8 mouse cellular contexts compared by ENCODE assay signal in the genomic region with DNA sequence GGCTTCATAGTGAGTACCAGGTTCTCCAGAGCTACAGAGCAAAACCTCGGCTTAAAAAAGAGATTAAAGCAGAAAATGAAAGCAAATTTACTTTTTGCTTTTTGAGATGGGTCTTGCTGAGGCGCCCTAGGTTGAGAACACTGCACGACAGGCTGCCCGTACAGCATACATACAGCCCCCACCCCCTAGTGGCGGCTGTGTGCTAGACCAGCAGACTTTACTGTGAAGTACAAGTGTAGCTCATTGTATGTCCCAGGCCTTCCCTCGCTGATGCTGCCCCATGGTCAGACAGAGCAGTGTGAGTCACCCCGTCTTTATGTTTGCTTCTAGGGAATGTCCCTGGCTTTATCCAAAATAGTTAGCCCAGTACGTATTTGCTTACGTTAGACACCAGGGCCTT. TPM values are rescaled to one million over a fixed set of nuclear protein-coding genes. Genes with fewer than 3 reads are reported as not detected.
DNase-seq lines count a peak whose midpoint lies in the region; TF ChIP-seq lines count a peak whose summit lies in the region.

No protein-coding gene starts in this region.

- H3K27ac ChIP-seq in embryonic fibroblast, embryonic 13.5 days (ENCODE audit: insufficient read depth, low read length): no peak overlapping the region
- H3K27ac ChIP-seq in small intestine, adult 2 months (ENCODE audit: insufficient read depth, low read depth, low read length): no peak overlapping the region

- H3K4me3 ChIP-seq in embryonic fibroblast, embryonic 13.5 days (ENCODE audit: insufficient read depth, low read length): no peak overlapping the region
- no peak overlapping the region for H3K4me3 ChIP-seq in small intestine, adult 2 months (ENCODE audit: low read depth, low read length)

- no peak for TF ChIP-seq POLR2A in embryonic fibroblast, embryonic 13.5 days (IDR thresholded peaks at IDR 0.05; ENCODE audit: low read depth, low read length)
- TF ChIP-seq POLR2A in small intestine, adult 2 months (IDR thresholded peaks at IDR 0.05; ENCODE audit: low read depth, low read length): no peak

- peak; percentile 31 for DNase-seq in heart, postnatal 4 days
- DNase-seq in heart, postnatal 25 days (ENCODE audit: low spot score): no peak
- peak; percentile 45 for DNase-seq in right cerebral cortex, postnatal 4 days
- DNase-seq in right cerebral cortex, adult 2 months (ENCODE audit: low spot score in 2 of 2): no peak
- no peak for DNase-seq in frontal cortex, postnatal 14 days (ENCODE audit: low spot score in 2 of 2)
- DNase-seq in gastrocnemius, adult 8-10 months (ENCODE audit: low spot score in 2 of 2): no peak

- WGBS in small intestine, adult 2 months: 86% methylated on average over 9 of the region's 9 CpGs

- H3K27me3 ChIP-seq in small intestine, adult 2 months (ENCODE audit: control insufficient read depth, insufficient read depth, low read length): no peaks in the 10 kb centered on the region

- peak; percentile 58; the same call in 1 of the 2 replicates for TF ChIP-seq CTCF in embryonic fibroblast, embryonic 13.5 days (IDR thresholded peaks at IDR 0.05; ENCODE audit: borderline replicate concordance, insufficient read depth, low read length)
- peak; percentile 53; the same call in 1 of the 2 replicates for TF ChIP-seq CTCF in small intestine, adult 2 months (IDR thresholded peaks at IDR 0.05; ENCODE audit: extremely low read depth, insufficient read length, insufficient replicate concordance, low read depth, low read length)

- peaks cover 51% of the 10 kb centered on the region for H3K36me3 ChIP-seq in small intestine, adult 2 months (ENCODE audit: control insufficient read depth, insufficient read depth, low read length)

- no peaks in the 10 kb centered on the region for H3K4me1 ChIP-seq in embryonic fibroblast, embryonic 13.5 days (ENCODE audit: control insufficient read depth, insufficient read depth, low read length)
- no peaks in the 10 kb centered on the region for H3K4me1 ChIP-seq in small intestine, adult 2 months (ENCODE audit: control insufficient read depth, insufficient read depth, insufficient read length, low read length)

- intact Hi-C loops in heart, postnatal 25 days (cut with DNase I): no loop called here

RNA-seq across cellular contexts. Expression of gene Med23, which starts 16.2 kb away (rescaled TPM):
- total RNA-seq in heart, postnatal 4 days (2021): 10 to 100 TPM; 23.2 to 23.8 TPM
- total RNA-seq in heart, postnatal 25 days (2021): 10 to 100 TPM; 14.7 to 15.6 TPM
- 26.2 and 32.6 TPM in 2 replicates for polyA plus RNA-seq in embryonic fibroblast, embryonic 13.5 days (2011; ENCODE audit: insufficient read length, low read depth, missing spikeins)
- polyA plus RNA-seq in small intestine, adult 2 months (2012; rRNA removed): 5.9 and 14.6 TPM in 2 replicates
- 1 to 10 TPM; 6.2 to 7.8 (median 7.4) TPM for total RNA-seq in gastrocnemius, adult 8-10 months (2022)

RNA-seq across cellular contexts. Expression of gene Arg1, which starts 41.3 kb away (rescaled TPM):
- under 1 TPM in 1 of 2 experiments, not detected in 1; 0.45 TPM for total RNA-seq in heart, postnatal 4 days (2021)
- under 1 TPM in 1 of 2 experiments, not detected in 1; 0.17 TPM for total RNA-seq in heart, postnatal 25 days (2021)
- polyA plus RNA-seq in embryonic fibroblast, embryonic 13.5 days (2011; ENCODE audit: insufficient read length, low read depth, missing spikeins): not detected in 2 replicates
- 0.22 and 2.3 TPM in 2 replicates for polyA plus RNA-seq in small intestine, adult 2 months (2012; rRNA removed)
- total RNA-seq in gastrocnemius, adult 8-10 months (2022): under 1 TPM in 1 of 4 experiments, not detected in 3; 0.83 TPM

RNA-seq across cellular contexts. Expression of gene Enpp3, which starts 43.4 kb away (rescaled TPM):
- total RNA-seq in heart, postnatal 4 days (2021): 1 to 10 TPM; 4.8 to 5.6 TPM
- 1 to 10 TPM; 2.9 to 4.7 TPM for total RNA-seq in heart, postnatal 25 days (2021)
- 5.0 and 10.9 TPM in 2 replicates for polyA plus RNA-seq in embryonic fibroblast, embryonic 13.5 days (2011; ENCODE audit: insufficient read length, low read depth, missing spikeins)
- 33.9 and 64.3 TPM in 2 replicates for polyA plus RNA-seq in small intestine, adult 2 months (2012; rRNA removed)
- 1 to 10 TPM in 3 of 4 experiments, under 1 TPM in 1; 0.87 to 2.3 (median 2.1) TPM for total RNA-seq in gastrocnemius, adult 8-10 months (2022)

Comparison
In these comparisons a context has a peak if more than half of its experiments do, and no peak if none do; other contexts are left out.
1. DNase-seq: peak in heart, postnatal 4 days (single experiment) and right cerebral cortex, postnatal 4 days (single experiment); none in heart, postnatal 25 days (single experiment), right cerebral cortex, adult 2 months (0 of 2), frontal cortex, postnatal 14 days (0 of 2) and gastrocnemius, adult 8-10 months (0 of 2).